Mouse (Mus musculus) yolk sac, embryonic 10.5 days (tissue): Measurements from ENCODE around the gene Apol9b.

Experiments used
- DNase-seq: peaks from one replicate; pipeline ENCODE4 v3.0.0-alpha.2; 2017; ENCODE audit warnings: low spot score

The Apol9b gene

DNA sequence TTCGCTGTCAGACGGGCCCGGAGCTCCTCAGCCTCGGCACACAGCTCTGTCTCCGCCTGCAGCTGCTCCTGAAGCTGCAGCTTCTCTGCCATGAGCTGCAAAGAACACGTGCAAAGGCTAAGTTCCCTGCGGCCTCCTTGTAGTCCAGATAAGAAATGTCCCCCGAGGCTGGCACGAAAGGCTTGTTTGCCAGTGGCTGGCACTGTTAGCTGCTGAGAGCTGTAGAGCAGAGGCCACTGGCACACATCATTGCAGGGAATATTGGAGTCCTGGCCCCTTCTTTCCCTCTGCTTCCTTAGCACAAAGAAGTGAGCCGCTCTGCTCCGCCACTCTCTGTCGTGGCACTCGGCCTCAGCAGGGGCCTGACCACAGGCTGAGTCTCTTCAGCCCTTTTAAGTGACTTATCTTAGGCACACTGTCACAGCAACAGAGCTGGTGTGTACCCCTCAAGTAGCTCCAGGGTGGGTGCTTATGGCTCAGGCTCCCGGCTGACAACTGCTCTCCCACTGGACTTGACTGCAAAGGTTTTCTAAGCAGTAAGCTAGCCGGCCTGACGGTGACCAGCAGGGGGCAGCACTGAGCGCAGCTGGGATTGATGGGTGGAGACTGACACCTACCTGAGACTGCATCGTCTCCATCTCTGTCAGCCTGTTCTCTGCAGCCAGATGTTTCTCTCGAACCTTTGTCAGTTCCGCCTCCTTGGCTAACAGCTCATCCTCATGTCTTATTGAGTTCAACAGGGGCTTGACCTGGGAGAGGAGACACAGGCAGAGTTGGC lies 46.5 kb downstream of the Apol9b start:
- peak; percentile 67 for DNase-seq

DNA sequence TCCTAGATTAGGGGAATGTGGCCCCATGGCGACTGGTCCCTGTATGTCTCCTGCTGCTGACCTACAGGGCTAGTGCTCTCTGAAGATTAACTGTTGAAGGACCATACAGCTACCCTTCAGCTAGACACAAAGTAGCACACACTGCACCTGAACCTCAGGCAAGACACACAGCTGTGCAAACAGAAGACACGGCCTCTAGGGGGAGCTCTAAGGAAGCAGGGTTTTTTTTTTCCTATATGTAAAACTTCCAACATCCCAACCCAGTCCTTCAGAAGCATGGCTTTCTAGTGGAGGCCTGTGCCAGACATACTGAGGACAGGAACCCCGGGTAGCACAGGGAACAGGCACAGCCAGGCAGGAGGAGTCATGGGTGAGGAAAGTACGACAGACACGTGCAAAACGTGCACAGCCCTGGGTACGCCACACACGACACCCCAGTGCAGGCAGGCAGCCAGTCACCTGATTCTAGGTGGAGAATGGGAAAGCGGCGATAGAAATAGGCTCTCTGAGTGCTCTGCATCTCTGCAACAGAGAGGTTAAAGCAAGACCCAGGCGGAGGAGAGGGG lies 53.7 kb downstream of the Apol9b start:
- DNase-seq: no peak

DNA sequence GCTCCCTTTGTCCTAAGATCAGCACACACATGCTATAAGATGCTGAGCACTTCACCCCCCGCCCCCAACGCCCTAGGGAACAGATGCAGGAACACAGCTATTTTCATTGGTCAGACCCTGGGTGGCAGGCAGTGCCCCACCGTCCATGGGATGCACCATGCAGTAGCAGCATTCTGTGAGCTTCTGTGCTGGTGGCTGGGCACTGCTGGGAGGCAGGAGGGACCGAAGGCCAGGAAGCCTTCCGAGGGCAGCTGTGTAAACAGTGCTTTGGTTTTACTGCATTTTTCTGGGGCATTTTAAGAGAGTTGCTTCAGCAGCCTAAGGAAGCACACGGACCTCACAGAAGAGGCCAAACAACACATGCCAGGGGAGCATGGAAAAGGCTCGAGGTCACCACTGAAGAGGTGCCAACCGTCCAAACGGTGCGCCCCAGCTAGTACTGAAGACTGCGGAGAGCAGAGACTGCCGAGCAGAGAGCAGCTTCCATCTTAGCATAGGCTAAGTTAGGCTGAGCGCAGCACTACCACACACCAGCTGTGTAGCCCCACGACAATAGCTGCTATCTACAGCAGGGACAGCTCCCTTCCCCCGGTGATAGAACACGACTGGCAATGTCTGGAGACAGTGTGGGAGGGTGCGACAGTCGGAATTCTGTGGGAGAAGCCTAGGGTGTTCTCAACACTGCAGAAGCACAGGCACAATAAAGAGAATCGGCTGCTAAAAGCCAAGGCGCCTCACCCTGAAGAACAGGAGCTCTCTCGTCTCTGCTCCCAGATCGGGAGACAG lies 55.4 kb downstream of the Apol9b start:
- DNase-seq: no peak

DNA sequence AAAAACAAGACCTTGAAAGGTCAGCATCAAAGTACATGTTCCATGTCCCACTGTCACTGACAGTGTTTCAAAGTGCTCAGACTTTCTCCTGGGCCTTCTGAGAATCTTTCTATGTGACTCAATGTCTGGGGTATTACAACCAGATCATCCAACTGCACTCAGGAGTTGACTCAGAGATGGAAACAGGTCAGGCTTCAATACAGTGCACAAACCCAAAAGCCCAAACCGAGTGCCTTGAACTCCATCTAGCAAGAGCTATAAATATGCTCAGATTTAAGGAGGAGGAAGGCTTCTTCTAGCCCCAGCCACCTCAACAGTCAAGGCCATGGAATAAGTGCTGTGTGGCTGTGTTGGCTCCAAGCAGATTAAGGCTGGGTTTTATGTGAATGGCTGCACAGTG lies 57.0 kb downstream of the Apol9b start:
- no peak for DNase-seq
